Mouse (Mus musculus): ENCODE measurements around the gene Smn1. TPM values are rescaled to one million over a fixed set of nuclear protein-coding genes. Genes with fewer than 3 reads are reported as not detected.
"Not testable (repeated sequence)": the region's sequence is repeated elsewhere in the genome, so short reads cannot be mapped to it uniquely, and the experiment has no call there.

The Smn1 gene
- polyA plus RNA-seq, 1 experiment, result 19.0 TPM

DNA sequence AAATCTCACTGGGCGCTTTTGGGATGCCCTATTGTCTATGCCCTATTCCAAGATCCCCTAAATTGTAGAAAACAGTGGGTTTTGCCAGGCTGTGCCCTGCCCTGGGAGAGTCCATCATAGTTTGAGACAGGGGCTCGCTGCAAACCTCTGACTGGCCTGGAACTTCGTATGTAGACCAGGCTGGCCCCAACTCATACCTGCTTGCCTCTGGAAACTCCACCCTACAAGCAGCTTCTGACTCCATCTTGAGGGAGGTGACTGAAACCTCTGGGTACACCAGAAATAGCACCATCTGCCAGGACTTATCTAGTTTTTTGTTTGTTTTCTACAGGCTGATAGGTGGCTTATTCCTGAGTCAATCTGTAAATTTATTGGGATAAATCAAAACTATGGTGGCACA, 682 bp upstream of the Smn1 start:
- TF ChIP-seq CTCF (IDR thresholded peaks at IDR 0.05; ENCODE audit: control insufficient read depth, insufficient read depth, insufficient replicate concordance, low read depth, low read length), result no peak
- no peak for TF ChIP-seq POLR2A (IDR thresholded peaks at IDR 0.05; ENCODE audit: control insufficient read depth, low read depth, low read length)
- H3K4me1 ChIP-seq (ENCODE audit: control insufficient read depth, insufficient read depth, low read length), result peaks cover 3% of the 10 kb centered on the region
- H3K4me3 ChIP-seq (ENCODE audit: control insufficient read depth, low read depth, low read length), result peak overlapping the region; percentile 97
- H3K27me3 ChIP-seq (ENCODE audit: control insufficient read depth, insufficient read depth, low read length), result no peaks in the 10 kb centered on the region
- H3K36me3 ChIP-seq (ENCODE audit: control insufficient read depth, insufficient read depth, low read length), result peaks cover 2% of the 10 kb centered on the region
- no peak overlapping the region for H3K27ac ChIP-seq (ENCODE audit: control insufficient read depth, insufficient read depth, low read depth, low read length)

DNA sequence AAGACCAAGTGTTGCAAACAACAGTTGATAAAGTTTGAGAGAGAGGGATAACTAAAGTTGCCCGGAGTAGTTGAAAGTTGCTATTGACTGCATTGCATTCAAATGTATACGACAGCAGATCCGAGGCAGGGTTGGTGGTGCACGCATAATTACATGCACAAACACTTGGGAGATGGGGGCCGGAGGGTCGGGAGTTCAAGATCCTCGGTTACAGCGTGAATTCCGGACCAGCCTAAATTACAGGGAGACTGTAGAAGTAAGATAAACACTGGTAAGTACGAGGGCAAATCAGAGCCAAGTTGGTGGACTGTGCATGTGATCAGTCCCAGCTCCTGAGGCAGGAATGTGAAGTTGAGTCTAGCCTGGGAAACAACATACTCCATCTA, 599 bp downstream of the Smn1 start:
- no peaks in the 10 kb centered on the region for H3K27me3 ChIP-seq (ENCODE audit: control insufficient read depth, insufficient read depth, low read length)
- H3K36me3 ChIP-seq (ENCODE audit: control insufficient read depth, insufficient read depth, low read length), result peaks cover 3% of the 10 kb centered on the region
- peaks cover 3% of the 10 kb centered on the region for H3K4me1 ChIP-seq (ENCODE audit: control insufficient read depth, insufficient read depth, low read length)
- TF ChIP-seq CTCF (IDR thresholded peaks at IDR 0.05; ENCODE audit: control insufficient read depth, insufficient read depth, insufficient replicate concordance, low read depth, low read length) (no peak), POLR2A (IDR thresholded peaks at IDR 0.05; ENCODE audit: control insufficient read depth, low read depth, low read length) (no peak)
- H3K27ac ChIP-seq (ENCODE audit: control insufficient read depth, insufficient read depth, low read depth, low read length), result no peak overlapping the region
- peak overlapping the region; percentile 97 for H3K4me3 ChIP-seq (ENCODE audit: control insufficient read depth, low read depth, low read length)

DNA sequence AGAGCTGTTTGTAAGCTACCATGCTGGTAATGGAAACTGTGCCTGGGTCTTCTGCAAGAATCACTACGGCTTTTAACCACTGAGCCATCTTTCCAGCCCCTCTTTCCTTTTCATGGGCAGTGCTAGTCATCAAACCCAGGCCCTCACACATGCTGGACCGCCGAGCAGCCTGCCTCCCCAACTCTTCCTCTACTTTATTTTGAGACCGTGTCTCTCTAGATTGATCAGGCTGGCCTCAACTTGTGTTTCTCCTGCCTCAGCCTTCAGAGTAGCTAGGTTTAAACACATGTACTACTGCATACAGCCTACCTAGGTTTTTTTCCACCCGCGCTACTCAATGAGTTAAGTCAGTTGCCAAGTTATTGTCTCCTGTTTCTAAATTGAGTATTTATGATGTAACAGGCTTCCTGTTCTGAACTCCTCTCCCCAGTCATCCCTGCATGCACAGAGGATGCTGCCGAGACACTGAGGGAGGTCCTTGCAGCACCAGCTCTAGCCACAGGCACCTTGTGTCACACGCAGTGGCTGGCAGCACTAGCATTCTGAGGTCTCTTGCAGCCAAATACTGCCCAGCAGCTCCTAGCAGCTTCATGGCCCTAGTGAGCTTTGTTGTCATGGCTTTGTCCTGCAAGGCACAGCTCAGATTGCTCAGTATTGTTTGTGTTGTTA, 17.1 kb downstream of the Smn1 start:
- H3K27ac ChIP-seq (ENCODE audit: control insufficient read depth, insufficient read depth, low read depth, low read length), result no peak overlapping the region
- no peak for TF ChIP-seq POLR2A (IDR thresholded peaks at IDR 0.05; ENCODE audit: control insufficient read depth, low read depth, low read length)
- no peak for TF ChIP-seq CTCF (IDR thresholded peaks at IDR 0.05; ENCODE audit: control insufficient read depth, insufficient read depth, insufficient replicate concordance, low read depth, low read length)
- no peaks in the 10 kb centered on the region; the same call in 1 of the 2 replicates for H3K36me3 ChIP-seq (ENCODE audit: control insufficient read depth, insufficient read depth, low read length)
- no peaks in the 10 kb centered on the region for H3K27me3 ChIP-seq (ENCODE audit: control insufficient read depth, insufficient read depth, low read length)
- H3K4me1 ChIP-seq (ENCODE audit: control insufficient read depth, insufficient read depth, low read length), result peaks cover 6% of the 10 kb centered on the region
- no peak overlapping the region for H3K4me3 ChIP-seq (ENCODE audit: control insufficient read depth, low read depth, low read length)

DNA sequence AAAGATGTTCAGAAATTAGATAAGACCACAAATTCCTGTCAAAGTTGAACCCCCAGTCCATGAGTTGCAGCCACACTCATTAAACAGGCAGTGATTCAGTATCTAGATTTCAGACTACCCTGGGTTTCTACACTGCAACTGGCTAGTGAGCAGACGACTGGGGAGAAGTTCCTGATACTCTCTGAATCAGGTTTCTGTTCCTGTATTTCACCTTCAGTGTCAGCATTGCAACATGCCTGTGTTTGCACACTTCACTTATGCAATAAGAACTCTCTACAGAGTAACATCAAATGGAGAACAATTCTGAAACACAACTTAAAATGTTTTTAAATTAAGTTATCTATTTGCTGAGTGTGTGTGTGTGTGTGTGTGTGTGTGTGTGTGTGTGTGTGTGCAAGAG, 28.0 kb downstream of the Smn1 start:
- H3K4me3 ChIP-seq (ENCODE audit: control insufficient read depth, low read depth, low read length), result no peak overlapping the region
- H3K27me3 ChIP-seq (ENCODE audit: control insufficient read depth, insufficient read depth, low read length), result no peaks in the 10 kb centered on the region
- H3K27ac ChIP-seq (ENCODE audit: control insufficient read depth, insufficient read depth, low read depth, low read length), result no peak overlapping the region
- H3K36me3 ChIP-seq (ENCODE audit: control insufficient read depth, insufficient read depth, low read length), result no peaks in the 10 kb centered on the region
- no peaks in the 10 kb centered on the region for H3K4me1 ChIP-seq (ENCODE audit: control insufficient read depth, insufficient read depth, low read length)
- TF ChIP-seq POLR2A (IDR thresholded peaks at IDR 0.05; ENCODE audit: control insufficient read depth, low read depth, low read length) (no peak), CTCF (IDR thresholded peaks at IDR 0.05; ENCODE audit: control insufficient read depth, insufficient read depth, insufficient replicate concordance, low read depth, low read length) (no peak)

DNA sequence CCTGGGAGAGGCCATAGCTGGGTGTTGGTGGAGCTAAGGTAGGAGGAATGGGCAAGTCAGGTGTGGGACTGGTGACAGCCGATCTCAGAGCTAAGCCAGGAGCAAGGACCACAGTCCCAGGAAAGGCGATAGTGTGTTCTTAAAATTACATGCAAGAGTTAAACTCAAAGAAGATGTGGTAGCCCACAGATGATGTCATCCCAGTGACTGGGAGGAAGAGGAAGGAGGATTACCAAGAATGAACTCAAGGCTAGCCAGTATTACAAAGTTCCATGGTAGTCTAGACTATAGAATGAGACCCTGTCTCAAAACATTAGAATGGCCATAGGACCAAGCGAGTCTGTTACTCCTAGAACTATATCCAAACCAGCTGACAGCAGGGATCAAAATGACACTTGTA, 32.0 kb downstream of the Smn1 start:
- H3K36me3 ChIP-seq (ENCODE audit: control insufficient read depth, insufficient read depth, low read length), result no peaks in the 10 kb centered on the region
- no peaks in the 10 kb centered on the region for H3K27me3 ChIP-seq (ENCODE audit: control insufficient read depth, insufficient read depth, low read length)
- H3K27ac ChIP-seq (ENCODE audit: control insufficient read depth, insufficient read depth, low read depth, low read length), result no peak overlapping the region
- TF ChIP-seq CTCF (IDR thresholded peaks at IDR 0.05; ENCODE audit: control insufficient read depth, insufficient read depth, insufficient replicate concordance, low read depth, low read length), result no peak
- no peak for TF ChIP-seq POLR2A (IDR thresholded peaks at IDR 0.05; ENCODE audit: control insufficient read depth, low read depth, low read length)
- no peaks in the 10 kb centered on the region for H3K4me1 ChIP-seq (ENCODE audit: control insufficient read depth, insufficient read depth, low read length)
- H3K4me3 ChIP-seq (ENCODE audit: control insufficient read depth, low read depth, low read length), result no peak overlapping the region

DNA sequence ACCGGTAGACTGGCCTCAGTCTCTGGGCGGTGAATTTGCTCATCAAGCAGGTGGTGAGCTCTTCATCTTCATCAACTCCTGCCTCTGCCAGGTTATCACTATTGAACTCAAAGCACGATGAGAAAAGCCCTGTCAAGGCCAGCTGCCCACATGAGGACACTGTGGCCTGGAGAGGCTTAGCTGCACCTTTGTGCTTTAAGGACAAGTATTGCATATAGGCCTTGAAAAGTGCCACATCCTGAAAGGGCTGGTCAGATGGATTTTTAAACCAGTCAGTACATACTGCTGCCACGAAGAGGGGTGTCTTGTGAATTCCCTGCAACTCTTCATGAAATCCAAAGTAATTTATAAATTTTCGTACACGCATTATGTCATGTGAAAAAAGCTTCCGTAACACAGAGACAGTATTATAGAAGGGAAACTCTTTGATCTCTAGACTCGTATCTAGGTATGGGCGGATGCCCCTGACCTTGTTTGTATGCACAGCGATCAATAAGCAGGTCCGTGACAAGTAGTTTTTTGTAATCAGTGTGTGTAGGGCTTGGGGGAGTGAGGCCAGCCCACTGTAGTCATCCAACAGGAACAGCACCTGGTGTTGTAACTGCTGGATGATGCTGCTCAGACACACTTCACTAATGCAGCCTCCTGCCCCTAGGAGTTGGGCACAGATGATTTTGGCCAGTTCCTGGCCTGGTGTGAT, 36.7 kb downstream of the Smn1 start:
- not testable (repeated sequence) for H3K4me1 ChIP-seq (ENCODE audit: control insufficient read depth, insufficient read depth, low read length); H3K36me3 ChIP-seq (ENCODE audit: control insufficient read depth, insufficient read depth, low read length); H3K27ac ChIP-seq (ENCODE audit: control insufficient read depth, insufficient read depth, low read depth, low read length); H3K4me3 ChIP-seq (ENCODE audit: control insufficient read depth, low read depth, low read length); H3K27me3 ChIP-seq (ENCODE audit: control insufficient read depth, insufficient read depth, low read length)

DNA sequence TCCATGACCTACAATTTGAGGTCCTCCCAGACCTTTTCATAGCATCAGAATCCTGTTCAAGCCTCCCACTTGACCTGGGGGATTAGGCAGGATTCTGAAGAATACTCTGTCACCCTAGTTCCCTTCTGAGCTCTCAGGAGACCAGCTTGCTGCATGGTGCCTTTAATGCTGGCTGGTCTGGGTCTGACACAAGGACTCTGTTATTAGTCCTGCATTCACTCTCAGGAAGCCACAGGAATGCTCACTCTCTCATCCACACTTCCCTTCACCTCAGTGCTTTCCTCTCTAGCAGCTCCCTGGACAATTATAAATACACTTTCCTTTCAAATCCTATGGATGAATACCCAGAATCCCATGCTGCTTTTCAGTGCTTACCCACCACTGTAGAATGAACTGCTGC, 37.8 kb downstream of the Smn1 start:
- not testable (repeated sequence) for H3K4me1 ChIP-seq (ENCODE audit: control insufficient read depth, insufficient read depth, low read length); H3K36me3 ChIP-seq (ENCODE audit: control insufficient read depth, insufficient read depth, low read length); H3K27ac ChIP-seq (ENCODE audit: control insufficient read depth, insufficient read depth, low read depth, low read length); H3K4me3 ChIP-seq (ENCODE audit: control insufficient read depth, low read depth, low read length); H3K27me3 ChIP-seq (ENCODE audit: control insufficient read depth, insufficient read depth, low read length)

DNA sequence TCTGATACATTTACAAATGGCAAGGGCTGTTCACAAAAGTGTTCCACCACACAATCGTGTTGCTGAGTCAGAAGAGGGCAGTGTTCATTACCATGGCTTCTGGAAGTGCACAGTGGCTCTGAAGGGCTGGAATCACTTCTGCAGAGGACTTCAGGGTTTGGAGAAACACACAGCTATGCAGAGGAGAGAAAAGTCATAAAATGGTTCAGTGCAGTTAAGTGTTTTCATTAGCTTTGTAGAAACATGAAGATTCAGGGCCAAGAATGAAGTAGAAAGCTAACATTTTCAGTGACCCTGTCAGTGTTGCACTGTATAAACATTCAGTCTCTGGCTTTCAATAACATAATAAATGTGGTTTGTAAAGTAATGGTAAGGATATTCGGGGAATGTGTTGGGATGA, 41.7 kb downstream of the Smn1 start:
- not testable (repeated sequence) for H3K4me3 ChIP-seq (ENCODE audit: control insufficient read depth, low read depth, low read length); H3K36me3 ChIP-seq (ENCODE audit: control insufficient read depth, insufficient read depth, low read length); H3K27ac ChIP-seq (ENCODE audit: control insufficient read depth, insufficient read depth, low read depth, low read length); H3K27me3 ChIP-seq (ENCODE audit: control insufficient read depth, insufficient read depth, low read length); H3K4me1 ChIP-seq (ENCODE audit: control insufficient read depth, insufficient read depth, low read length)

DNA sequence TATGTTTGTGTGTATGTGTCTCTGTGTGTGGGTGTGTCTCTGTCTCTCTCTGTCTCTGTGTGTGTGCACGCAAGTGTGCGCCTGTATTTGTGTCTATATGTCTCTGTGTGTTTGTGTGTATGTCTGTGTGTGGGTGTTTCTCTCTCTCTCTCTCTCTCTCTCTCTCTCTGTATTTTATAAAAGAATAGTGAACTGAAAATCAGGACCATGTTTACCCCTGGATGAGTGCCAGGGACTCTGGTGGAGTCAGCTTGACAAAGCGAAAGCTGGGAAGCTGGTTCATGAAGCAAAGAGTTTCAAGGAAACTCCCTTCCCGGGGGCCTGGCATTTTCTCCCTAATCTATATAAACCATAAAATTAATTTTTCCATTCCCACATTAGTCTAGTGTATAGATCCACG, 49.7 kb downstream of the Smn1 start:
- H3K4me1 ChIP-seq (ENCODE audit: control insufficient read depth, insufficient read depth, low read length); H3K36me3 ChIP-seq (ENCODE audit: control insufficient read depth, insufficient read depth, low read length); H3K27ac ChIP-seq (ENCODE audit: control insufficient read depth, insufficient read depth, low read depth, low read length); H3K27me3 ChIP-seq (ENCODE audit: control insufficient read depth, insufficient read depth, low read length); H3K4me3 ChIP-seq (ENCODE audit: control insufficient read depth, low read depth, low read length): not testable (repeated sequence)

DNA sequence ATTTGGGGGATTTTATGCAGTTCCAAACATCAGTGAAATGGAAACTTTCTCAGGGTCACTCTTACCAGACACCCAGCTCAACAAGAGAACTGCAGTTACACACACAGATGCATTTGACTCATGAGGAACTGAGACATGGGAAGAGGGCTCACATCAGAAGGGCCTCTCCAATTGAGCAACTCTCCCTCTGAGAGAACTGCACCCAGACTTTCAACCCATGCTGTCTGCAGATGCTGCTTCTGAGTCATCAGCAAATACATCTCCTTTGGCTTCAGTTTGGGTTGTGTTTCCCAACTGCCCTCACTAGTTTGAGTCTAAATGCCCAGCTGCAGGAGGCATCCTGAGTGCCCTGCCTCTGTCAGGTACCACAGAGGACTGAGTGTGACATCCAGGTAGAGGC, 58.5 kb downstream of the Smn1 start:
- H3K36me3 ChIP-seq (ENCODE audit: control insufficient read depth, insufficient read depth, low read length); H3K4me3 ChIP-seq (ENCODE audit: control insufficient read depth, low read depth, low read length); H3K4me1 ChIP-seq (ENCODE audit: control insufficient read depth, insufficient read depth, low read length); H3K27ac ChIP-seq (ENCODE audit: control insufficient read depth, insufficient read depth, low read depth, low read length); H3K27me3 ChIP-seq (ENCODE audit: control insufficient read depth, insufficient read depth, low read length): not testable (repeated sequence)
